Mouse (Mus musculus): Measurements from ENCODE around the gene Tcte1. TPM values are rescaled to one million over a fixed set of nuclear protein-coding genes. Genes with fewer than 3 reads are reported as not detected.

Gene Tcte1
- not detected in 4 replicates for total RNA-seq (2023; ENCODE audit: inconsistent age)

GRCm38 (mm10) chr17:45523263-45523662 is at the start of gene Tcte1:
Gene Tcte1, plus strand, starts transcription at chr17:45523434.

GRCm38 (mm10) chr17:45474669-45475465 is 48.4 kb upstream of the Tcte1 start, which contains the start of gene Spats1:
Gene Spats1, minus strand, starts transcription at chr17:45475415.

GRCm38 (mm10) chr17:45506700-45507189 is 16.5 kb upstream of the Tcte1 start, which contains the start of gene Aars2:
Gene Aars2, plus strand, starts transcription at chr17:45506841.

GRCm38 (mm10) chr17:45549617-45550181 is 26.5 kb downstream of the Tcte1 start, which contains the start of gene Tmem151b:
Gene Tmem151b, minus strand, starts transcription at chr17:45549677.

GRCm38 (mm10) chr17:45555452-45556106 is 32.3 kb downstream of the Tcte1 start, which contains the start of gene Nfkbie:
Gene Nfkbie, plus strand, starts transcription at chr17:45555703.

GRCm38 (mm10) chr17:45563655-45564530 is 40.7 kb downstream of the Tcte1 start, which contains the start of gene Slc35b2:
Gene Slc35b2, plus strand, starts transcription at chr17:45563874.

GRCm38 (mm10) chr17:45573087-45573779 is 50.0 kb downstream of the Tcte1 start, which contains the start of gene Hsp90ab1:
Gene Hsp90ab1, minus strand, starts transcription at chr17:45573271.

Other genes with a start within 250 kb of the Tcte1 start
- gene Cdc5l, start 89.7 kb upstream of the Tcte1 start, total RNA-seq (2023; ENCODE audit: inconsistent age) = 94.6 to 97.8 TPM (median 95.5 TPM) in 4 replicates
- gene Spats1, start 48.0 kb upstream of the Tcte1 start, total RNA-seq (2023; ENCODE audit: inconsistent age) = not detected in 4 replicates
- 13.8 to 18.5 TPM (median 17.9 TPM) in 4 replicates for gene Aars2, start 16.6 kb upstream of the Tcte1 start, total RNA-seq (2023; ENCODE audit: inconsistent age)
- 0.16 to 0.80 TPM (median 0.47 TPM) in 4 replicates for gene Tmem151b, start 26.2 kb downstream of the Tcte1 start, total RNA-seq (2023; ENCODE audit: inconsistent age)
- 151 to 160 TPM (median 154 TPM) in 4 replicates for gene Nfkbie, start 32.3 kb downstream of the Tcte1 start, total RNA-seq (2023; ENCODE audit: inconsistent age)
- 50.3 to 70.4 TPM (median 57.4 TPM) in 4 replicates for gene Slc35b2, start 40.4 kb downstream of the Tcte1 start, total RNA-seq (2023; ENCODE audit: inconsistent age)
- 1,056 to 1,151 TPM (median 1,099 TPM) in 4 replicates for gene Hsp90ab1, start 49.8 kb downstream of the Tcte1 start, total RNA-seq (2023; ENCODE audit: inconsistent age)
- gene Slc29a1, start 76.2 kb downstream of the Tcte1 start, total RNA-seq (2023; ENCODE audit: inconsistent age) = 22.9 to 26.3 TPM (median 25.1 TPM) in 4 replicates
- not detected in 4 replicates for gene Mymx, start 78.7 kb downstream of the Tcte1 start, total RNA-seq (2023; ENCODE audit: inconsistent age)
- 1.5 to 3.8 TPM (median 2.1 TPM) in 4 replicates for gene Capn11, start 135.9 kb downstream of the Tcte1 start, total RNA-seq (2023; ENCODE audit: inconsistent age)
- gene Mrpl14, start 162.9 kb downstream of the Tcte1 start, total RNA-seq (2023; ENCODE audit: inconsistent age) = 26.2 to 32.3 TPM (median 28.8 TPM) in 4 replicates
- gene Tmem63b, start 163.5 kb downstream of the Tcte1 start, total RNA-seq (2023; ENCODE audit: inconsistent age) = 25.9 to 36.5 TPM (median 29.4 TPM) in 4 replicates
- not detected in 4 replicates for gene 1600014C23Rik, start 210.4 kb downstream of the Tcte1 start, total RNA-seq (2023; ENCODE audit: inconsistent age)

Measured in B cell, adult (primary cell).